Mouse (Mus musculus) lung, postnatal 4 days (tissue): ENCODE data around the gene Cnot1.

Experiments used
- DNase-seq, 2 experiments: peaks; one replicate each; pipeline ENCODE4 v3.0.0; 2021

Gene Cnot1

GRCm38 (mm10) chr8:95678024-95678611 lies 129.1 kb downstream of the Cnot1 start:
- peak in 1 of 2 experiments; percentile 6 for DNase-seq

DNA sequence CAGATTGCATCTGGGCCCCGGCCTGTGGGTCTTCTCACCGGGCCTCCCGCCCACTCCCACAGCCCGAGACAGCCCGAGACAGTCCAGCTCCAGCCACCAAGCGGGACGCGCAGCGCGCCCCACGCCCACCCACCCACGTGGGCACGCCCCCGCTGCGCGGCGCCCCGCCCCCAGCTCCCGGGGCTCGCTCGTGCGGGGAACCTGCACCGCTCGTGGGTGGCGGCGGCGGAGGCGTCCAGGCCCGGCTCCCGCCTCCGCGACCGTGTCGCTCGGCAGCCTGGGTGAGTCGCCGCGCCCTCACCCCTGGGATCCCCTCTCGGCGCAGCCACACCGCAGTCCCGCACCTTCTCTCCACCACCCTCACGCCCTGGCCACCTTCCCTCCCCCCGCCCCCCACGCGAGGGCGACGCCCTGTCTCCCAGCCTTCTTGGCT lies 129.7 kb downstream of the Cnot1 start:
- DNase-seq: peak in 1 of 2 experiments; percentile 7

DNA sequence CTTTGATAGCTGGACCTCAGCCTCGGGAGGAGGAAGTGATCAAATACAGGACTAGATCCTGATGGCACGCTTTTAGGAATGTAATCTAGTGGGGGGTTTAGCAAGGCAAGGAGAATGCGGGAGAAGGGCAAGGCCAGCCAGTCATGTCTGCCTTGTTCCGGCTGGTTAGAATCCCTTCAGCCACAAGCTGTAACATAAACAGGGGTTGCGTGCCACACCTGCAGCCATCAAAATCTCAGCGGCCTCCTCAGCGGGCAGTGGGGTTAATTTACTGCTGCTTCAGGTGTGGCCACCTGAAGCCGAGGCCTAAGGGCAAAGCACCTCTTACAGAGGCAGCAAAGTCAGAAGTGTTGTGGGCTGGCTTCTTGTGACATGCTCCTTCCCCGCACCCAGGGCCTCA lies 130.6 kb downstream of the Cnot1 start, which contains the start of gene Ndrg4:
Gene Ndrg4 (plus strand): TSS at position 350 of the 400 bp plus-strand sequence.
- DNase-seq: no peak

- DNase-seq: no peak
Measured at GRCm38 (mm10) chr8:95672811-95673210, 134.5 kb downstream of the Cnot1 start.

- no peak for DNase-seq
Measured at GRCm38 (mm10) chr8:95671861-95672260, 135.4 kb downstream of the Cnot1 start.

DNA sequence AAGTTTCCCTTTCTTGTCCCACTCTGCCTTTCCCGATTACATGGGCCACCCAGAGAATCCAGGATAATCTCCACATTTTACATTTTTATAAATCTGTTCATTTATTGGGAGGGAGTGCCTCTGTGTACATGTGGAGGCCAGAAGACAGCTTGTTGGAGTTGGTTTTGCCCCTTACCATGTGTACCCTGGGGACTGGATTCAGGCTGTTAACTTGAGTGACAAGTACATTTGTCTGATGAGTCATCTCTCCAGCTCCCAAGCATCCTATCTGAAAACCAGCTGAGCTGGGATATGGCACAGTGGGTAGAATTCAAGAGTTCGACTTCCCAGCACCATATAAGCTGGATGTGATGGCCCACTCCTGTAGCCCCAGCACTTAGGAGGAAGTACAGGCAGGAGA lies 137.3 kb downstream of the Cnot1 start:
- DNase-seq: peak in 1 of 2 experiments; percentile 8
